Mouse (Mus musculus) urinary bladder, postnatal 25 days (tissue): ENCODE measurements around the gene Cdc42bpa.
"Not testable (repeated sequence)": the region's sequence is repeated elsewhere in the genome, so short reads cannot be mapped to it uniquely, and the experiment has no call there.

Source experiments
- DNase-seq: peaks from one replicate; pipeline ENCODE4 v3.0.0; 2022; ENCODE audit warnings: low spot score

Gene Cdc42bpa

DNA sequence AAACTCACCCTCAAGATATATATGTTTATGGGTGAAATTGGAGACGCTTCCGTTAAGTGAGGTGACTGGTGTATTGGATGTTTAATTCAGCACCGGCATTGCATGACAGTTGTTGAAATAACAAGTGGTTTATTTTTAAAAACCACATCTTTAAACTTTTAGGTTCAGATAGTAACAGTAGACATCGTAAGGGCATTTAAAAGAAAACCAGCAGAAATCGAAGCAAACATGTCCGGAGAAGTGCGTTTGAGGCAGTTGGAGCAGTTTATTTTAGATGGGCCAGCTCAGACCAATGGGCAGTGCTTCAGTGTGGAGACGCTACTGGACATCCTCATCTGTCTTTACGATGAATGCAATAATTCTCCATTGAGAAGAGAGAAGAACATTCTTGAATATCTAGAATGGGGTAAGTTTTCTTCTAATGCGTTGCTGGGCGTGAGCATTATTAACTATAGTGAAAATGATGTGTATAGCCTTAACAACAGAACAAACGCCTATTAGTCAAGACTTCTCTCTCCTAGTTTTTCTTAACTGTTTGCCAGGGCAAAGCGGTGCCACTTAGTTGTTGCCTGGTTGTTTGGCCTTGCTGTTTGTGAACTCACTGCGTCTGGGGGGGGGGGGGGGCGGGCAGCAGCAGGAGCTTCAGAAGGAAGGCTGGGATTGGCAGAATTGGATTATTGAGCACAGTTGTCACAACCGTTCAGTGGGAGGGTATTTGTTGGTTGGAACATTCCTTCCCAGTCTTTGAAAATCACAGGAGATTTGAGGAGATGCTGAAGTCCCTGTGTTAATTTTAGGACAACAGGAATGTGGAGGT lies 818 bp downstream of the Cdc42bpa start:
- DNase-seq, result no peak

DNA sequence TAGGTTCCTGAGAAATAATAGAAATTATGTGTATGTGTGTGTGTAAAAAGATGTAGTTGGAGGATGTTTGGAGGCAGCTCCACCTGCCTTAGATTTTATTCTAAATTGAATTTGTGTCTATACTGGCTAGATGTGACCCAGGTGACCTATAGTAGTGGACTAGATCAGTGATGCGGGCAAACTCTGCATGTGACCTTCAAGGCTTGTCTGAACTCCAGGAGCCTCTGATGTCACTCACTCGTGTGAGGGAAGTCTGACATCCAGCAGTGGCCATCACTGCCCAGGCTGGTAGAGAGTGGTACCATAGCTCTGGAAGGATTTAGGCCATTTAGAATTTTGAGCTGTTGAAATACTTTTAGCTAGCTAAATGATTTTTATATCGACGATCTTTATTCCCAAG lies 1.5 kb downstream of the Cdc42bpa start:
- no peak for DNase-seq

DNA sequence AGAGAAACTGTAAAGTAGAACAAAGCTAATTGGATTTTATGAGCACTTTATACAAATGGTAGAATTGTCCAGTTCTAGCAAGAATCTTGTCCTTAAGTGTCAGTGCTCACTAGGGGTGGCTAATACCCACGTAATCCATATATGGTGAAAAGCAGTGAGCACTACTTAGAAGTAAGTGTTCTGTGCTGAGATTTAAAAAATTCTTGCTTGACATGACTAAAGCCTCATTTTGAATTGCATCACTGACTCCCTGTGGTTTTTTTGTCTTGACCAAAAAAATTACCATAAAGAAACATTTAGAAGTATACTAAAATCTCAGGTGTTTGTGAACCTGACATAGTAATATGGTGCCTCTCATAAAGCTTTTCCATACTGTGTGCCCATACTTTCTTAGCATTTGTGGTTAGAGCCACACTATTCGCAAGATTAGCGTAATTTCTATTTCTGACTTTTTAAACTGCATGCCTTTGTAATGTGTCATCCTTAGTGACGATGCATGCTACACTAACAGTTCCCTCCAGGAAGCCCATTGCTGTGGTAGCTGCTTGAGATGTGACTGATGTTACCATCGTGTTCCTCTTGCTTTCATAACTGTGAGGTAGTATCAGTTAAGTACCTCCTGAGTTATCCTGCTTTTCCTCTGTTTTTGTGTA lies 9.6 kb downstream of the Cdc42bpa start:
- DNase-seq, result no peak

DNA sequence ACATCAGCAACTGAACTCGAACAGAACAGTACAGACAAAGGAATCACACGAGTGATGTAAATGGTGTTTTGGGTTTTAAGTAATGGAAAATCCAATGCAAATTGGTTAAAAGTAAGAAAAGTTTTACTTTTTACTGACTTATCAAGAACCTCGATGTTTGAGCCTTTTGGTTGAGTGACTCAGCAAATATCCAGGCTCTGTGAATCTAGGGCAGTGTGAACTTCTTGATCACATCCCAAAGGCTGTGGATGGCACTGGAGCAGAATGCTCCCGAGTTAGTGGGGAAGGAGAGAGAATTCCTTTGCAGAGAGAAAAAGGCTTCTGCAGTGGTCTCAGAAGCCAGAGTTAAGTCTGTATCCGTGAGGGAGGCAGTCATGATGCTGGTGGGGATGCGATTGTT lies 14.7 kb downstream of the Cdc42bpa start:
- no peak for DNase-seq

DNA sequence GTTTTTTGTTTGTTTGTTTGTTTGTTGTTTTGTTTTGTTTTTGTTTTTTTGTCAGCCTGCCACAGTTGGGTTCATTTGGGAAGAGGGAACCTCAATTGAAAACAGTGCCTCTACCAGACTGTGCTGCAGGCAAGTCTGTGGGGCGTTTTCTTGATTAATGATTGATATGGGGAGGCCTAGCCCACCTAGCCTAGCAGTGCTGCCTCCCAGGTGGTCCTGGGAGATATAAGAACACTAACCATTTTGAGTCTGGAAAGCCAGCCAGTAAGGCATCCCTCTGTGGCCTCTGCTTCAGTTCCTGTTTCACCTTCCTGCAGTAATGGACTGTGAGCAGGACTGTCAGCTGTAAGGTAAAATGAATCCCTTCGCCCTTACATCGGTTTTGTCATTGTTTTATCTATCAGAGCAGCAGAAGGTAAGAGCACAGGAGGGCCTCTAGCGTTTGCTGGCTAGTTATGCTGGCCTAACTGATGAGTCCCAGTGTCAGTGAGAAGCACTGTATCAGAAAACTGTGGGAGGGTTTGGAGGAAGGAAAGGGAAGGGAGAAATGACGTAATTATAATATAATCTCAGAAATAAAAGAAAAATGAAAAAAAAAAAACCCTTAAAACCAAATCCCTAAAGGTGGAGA lies 15.5 kb downstream of the Cdc42bpa start:
- DNase-seq, result no peak

DNA sequence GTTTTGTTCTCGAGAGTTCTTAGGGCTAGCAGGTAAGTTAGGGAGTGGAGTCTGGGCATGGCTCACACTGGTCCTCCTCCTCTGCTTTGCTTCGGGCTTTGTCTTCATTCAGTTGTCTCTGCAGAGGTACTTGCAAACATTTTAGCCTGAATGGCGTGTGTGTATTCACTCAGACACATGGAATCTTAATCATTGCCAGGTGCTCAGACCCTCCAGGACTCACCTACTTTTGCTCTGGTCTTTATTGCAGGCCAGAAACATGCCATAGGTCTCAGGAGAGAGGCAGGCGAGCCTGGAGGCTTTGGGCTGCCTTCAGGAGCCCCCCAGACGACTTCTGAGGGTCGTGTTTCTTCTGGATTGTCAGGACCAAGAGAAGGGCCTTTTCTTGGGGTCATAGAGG lies 17.2 kb downstream of the Cdc42bpa start:
- DNase-seq, result no peak

DNA sequence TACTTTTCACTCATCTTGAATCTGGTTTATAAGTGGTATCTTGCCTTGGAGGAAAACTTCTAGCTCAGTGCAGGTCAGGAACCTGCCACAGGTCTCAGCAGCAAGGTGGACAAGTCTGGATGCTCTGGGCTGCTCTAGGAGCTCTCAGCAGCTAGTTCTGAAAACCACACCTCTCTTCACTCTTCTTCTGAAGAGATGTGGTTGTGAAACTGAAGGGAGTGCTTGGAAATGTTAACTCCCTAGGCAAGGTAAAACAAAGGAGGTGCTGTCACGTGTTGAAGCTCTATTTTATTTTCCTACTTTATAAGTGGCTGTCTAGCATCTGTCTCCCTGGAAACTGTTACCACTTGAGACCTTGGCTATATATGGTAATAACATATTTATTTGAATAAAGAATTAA lies 18.5 kb downstream of the Cdc42bpa start:
- no peak for DNase-seq

DNA sequence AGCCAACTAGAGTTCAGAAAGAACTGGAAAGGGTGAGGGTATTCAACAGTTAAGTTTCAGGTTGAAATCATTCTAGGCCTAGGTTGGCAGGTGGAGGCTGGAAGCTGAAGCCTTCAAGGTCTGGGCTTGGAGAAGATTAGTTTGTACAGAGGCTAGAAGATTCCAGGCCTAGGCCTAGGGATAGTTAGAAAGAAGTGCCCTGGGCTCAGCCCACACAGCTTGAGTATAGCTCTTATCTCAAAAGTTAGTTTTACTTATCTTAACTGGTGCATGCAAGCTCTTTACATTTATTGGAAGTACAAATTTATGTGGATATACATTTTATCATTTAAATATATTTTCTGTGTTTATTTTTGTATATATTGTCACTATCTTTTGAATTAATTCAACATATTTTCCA lies 21.4 kb downstream of the Cdc42bpa start:
- no peak for DNase-seq

DNA sequence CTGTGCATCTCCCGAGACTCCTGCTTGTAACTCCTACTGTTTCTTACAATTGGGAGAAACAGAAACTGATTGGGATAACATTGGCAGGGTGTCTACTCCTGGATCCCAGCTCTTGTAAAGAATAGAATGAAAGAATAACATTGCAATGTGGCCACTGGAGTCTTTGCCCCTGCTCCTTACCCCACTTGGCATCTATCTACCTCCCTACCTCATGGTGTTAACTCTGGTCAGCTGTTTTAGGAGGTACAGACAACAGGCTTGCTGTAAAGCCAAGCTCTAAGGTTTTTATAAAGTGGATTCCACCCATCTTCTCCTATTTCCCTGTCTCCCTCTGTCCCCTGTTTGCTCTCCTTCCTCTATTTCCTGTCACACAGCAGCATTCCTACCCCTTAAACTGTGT lies 21.9 kb downstream of the Cdc42bpa start:
- no peak for DNase-seq

DNA sequence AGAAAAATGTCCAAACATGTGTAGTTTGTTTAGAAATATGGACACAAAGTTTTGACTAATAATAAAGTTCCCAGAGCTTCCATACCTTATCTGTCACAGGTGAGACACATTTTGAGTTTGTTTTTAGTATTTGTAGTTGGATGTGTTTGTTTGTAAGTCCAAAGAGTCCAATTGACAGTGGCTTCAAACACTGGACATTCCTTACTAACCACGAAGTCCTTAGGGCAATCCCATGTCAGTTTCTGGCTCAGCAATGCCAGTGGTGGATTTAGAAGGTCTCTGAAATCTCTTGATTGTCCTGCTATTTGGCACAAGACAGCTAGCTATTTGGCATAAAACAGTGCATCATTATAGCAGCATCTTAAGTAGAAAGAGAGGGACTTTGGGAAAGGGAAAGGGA lies 22.7 kb downstream of the Cdc42bpa start:
- no peak for DNase-seq

DNA sequence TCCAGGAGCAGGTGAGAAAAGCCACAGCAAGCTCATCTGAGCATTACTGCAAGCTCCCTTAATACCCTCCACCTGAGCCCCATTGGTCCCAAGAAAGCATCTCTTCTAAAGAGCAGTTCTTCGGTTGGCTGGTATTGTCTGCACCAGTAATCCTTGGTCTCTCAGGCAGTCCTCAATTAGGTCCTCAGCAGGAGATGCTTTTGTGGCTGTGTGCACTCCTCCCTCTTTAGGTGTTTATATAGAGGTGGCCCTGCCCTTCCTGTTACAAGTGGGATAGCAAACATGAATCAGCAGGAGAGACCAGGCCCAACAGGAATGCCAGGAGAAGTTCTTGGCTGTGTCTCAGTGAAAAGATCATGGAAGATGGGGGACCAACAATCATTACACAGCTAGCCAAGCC lies 23.9 kb downstream of the Cdc42bpa start:
- no peak for DNase-seq

DNA sequence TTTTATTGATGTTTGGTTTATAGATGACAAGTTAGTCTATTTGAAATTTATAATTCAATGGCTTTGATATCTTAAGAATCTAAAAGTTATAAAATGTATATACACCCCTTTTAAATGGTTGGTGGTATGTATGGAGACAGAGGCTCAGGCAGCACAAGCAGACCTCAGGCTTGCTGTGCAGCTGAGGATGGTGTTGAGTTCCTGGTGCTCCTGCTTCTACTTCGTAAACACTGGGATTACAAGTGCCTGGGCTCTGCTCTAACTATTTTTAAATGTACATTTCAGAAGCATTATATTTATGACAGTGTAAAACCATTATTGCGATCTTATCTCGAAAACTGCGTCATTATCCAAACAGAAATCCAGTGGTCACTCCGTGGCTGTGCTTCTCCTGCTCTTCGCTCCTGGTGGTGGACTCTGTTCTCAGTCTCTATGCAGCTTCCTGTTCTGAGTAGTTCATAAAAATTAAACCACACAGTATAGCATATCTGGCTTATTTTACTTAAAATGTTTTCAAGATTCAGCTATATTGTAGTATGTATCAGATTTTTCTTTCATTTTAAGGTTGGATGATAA lies 31.5 kb downstream of the Cdc42bpa start:
- DNase-seq, result no peak

DNA sequence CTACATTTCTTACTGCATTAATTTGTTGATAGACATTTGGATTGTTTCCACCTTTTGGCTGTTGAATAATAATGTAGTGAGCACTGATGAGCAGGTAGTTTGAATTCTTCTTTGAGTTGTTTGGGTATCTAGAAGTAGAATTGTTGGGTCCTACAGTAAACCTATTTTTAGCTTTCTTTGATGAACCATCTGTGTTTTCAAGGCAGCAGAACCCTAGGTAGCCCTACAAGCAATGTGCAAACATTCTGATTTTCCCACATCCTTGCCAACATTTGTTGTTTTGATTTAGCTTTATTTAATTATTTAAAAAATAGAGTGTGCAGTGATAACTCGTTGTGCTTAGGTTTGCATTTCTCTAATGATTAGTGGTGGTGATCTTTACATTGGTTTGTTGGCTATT lies 32.0 kb downstream of the Cdc42bpa start:
- DNase-seq, result no peak

DNA sequence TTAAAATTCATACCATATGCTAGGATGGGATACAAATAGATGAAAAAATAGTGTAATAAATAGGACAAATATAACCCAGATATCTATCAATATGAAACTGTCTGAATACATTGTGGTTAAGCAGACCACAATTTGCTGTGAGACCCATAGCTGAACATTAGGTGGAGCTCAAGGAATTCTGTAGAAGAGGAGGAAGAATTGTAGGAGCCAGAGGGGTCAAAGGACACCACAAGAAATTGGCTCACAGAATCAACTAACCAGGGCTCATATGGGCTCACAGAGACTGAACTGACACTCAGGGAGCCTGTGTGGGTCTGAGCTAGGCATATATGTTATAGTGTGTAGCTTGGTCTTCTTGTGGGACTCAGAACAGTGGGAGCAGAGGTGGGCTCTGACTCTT lies 47.8 kb downstream of the Cdc42bpa start:
- DNase-seq, result no peak

DNA sequence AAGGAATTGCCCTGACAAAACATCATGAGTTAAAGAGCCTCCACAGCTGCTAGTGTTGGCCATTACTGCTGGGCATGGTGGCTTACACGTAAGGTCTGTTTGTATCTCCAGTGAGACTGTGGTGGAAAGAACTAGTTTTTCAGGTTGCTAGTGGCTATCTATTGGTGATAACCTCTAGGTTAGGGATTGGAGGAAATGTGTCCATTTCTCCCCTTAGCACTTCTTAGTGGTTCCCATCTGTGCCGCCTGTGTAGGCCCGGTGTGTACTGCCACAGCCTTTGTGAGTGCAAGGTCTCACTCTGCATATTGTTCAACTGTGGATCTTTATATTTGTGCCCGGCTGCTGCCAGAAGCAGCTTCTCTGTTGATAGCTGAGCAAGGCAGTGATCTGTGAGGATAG lies 53.2 kb downstream of the Cdc42bpa start:
- no peak for DNase-seq

DNA sequence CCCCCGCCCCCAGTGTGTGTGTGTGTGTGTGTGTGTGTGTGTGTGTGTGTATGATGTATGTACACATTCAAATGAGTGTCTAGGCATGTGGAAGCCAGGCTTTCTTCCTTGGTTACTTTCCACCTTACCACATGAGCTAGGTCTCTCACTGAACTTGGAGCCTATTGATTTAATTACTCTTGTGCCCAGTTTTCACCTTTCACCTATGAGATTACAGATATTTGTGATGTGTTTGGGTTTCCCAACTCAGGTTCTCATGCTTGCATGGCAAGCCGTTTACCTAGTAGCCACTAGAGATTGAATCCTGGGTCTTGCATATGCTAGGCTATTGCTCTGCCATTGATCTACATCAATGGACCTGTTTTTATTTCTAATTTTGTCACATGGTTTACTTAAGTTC lies 57.9 kb downstream of the Cdc42bpa start:
- no peak for DNase-seq

DNA sequence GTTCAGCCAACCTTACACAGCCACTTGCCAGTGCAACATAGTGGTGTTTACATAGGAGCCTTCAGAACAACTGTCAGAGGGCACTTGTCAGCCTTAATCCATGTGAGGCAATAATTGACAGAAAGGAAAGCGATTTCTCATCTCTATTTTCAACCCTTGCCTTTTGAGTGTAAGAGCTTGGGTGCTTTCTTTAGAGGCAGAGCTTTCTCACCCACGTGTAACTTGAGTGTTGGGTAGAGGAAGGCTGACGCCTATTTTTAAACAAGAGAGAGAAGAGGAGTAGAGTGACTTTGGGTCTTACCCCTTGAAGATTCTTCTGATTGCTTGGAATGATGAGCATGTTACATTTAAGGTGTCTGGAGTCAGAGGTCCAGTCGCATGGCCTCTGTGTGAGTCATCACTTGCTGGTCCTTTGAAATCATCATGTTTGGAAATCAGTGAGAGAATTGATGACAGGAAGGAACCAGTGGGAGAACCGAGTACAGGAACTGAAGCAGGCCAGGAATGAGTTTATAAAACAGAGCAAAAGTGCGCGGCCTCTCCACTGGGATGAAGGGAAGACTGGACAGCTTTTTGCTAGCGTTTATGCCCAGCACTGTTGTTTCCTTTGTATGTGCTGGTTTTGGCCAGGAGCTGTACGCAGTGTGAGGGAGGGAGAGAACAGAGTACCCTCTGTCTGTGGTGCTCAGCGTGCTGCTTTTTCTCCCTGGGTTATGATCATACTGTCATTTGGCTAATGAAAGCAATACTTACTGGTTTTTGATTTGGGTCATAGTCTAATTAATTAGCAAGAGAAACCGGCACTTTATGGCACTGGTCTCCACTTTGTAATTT lies 61.4 kb downstream of the Cdc42bpa start:
- DNase-seq, result no peak

DNA sequence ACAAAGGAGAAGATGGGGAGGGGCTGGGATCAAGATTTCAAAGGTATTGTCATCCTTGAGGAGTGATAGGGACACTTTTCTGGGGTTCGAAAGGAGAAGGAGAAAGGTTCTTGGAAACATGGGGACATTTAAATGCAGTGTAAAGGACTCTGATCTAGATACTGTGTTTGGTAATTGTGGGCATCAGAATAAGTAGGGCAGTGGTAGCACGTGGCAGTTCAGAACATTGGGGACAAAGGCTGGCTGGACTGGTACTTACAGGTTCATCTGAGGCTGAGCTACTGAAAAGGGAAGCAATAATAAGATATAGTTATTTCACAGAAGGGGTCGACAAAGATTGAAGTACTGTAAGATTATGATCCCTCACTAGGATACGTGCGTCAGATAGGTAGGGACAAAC lies 63.2 kb downstream of the Cdc42bpa start:
- DNase-seq, result no peak

DNA sequence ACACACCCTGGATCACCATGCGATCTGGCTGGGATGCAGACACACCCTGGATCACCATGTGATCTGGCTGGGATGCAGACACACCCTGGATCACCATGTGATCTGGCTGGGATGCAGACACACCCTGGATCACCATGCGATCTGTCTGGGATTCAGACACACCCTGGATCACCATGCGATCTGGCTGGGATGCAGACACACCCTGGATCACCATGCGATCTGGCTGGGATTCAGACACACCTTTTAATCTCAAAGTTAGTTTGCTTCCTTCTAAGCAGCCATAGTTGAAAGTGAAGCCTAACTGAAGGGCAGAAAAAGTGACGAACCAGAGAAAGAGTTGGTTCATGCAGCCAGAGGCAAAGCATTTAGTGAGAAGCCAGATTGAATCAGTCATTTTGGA lies 69.6 kb downstream of the Cdc42bpa start:
- not testable (repeated sequence) for DNase-seq

DNA sequence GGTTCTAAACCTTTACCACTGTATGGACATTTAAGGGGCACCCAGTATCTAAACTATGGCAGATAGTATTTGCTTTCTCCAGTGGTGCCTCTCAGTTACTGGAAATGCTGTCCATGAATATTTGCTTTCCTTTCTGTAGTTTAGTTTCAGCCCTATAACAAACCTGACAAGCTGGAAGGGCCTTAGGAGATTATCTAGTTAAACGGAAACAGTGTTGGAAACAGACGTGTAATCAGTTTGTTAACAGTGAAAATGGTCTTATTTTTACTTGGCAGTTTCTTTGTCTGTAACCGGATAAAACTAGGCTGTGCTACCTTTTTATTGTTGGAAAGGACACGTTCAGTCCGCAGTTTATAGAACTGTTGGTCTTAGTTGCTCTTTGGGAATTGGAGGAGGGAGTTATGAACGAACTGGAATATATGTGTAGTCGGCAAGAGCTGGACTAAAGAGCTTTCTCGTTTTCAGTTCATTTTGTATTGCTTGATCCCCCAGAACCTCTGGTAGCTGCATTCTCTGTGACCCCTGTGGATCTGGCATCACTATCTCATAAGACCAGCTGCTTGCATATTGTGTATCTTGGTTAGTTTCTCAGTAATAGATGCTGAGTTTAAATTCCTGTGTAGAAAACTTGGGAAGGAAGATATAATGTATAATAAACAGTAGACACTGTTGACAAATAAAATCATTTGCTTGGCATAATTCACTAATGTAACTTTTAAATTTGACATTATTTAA lies 70.5 kb downstream of the Cdc42bpa start:
- no peak for DNase-seq
